Mouse (Mus musculus) MEL (cell line): ENCODE measurements around the gene Phtf1. TPM values are rescaled to one million over a fixed set of nuclear protein-coding genes. Genes with fewer than 3 reads are reported as not detected.

Source experiments
- DNase-seq: peaks from one replicate; pipeline ENCODE4 v3.0.0; 2011; ENCODE audit warnings: low read depth, low spot score
- H3K27ac ChIP-seq: 2 replicates; pipeline ENCODE4 v1.5.1; 2012; ENCODE audit warnings: low read depth, mild to moderate bottlenecking, control low read depth, low read length, moderate library complexity; ENCODE audit not compliant: control insufficient read depth
- H3K27me3 ChIP-seq, 2 experiments: fragments of 150-350 bp in 1 of 2; sonication (generic) in 1 of 2; 2 replicates each; pipeline ENCODE4 v1.6.1; 2012; ENCODE audit warnings: low read length in 2 of 2, mild to moderate bottlenecking in 2 of 2, improper control_type of control experiment in 1 of 2, moderate library complexity in 1 of 2; ENCODE audit not compliant: insufficient read depth in 2 of 2, control insufficient read depth in 1 of 2
- H3K36me3 ChIP-seq, 2 experiments: 2 replicates each; pipeline ENCODE4 v1.6.1; 2012 to 2014; ENCODE audit warnings: low read length in 2 of 2, improper control_type of control experiment in 1 of 2, inconsistent platforms in 1 of 2, mild to moderate bottlenecking in 1 of 2; ENCODE audit not compliant: insufficient read depth in 2 of 2, control insufficient read depth in 1 of 2
- H3K4me1 ChIP-seq, 2 experiments: fragments of 150-350 bp in 1 of 2; sonication (generic) in 1 of 2; 2 replicates each; pipeline ENCODE4 v1.6.1; 2012; ENCODE audit warnings: low read length in 2 of 2, improper control_type of control experiment in 1 of 2, mild to moderate bottlenecking in 1 of 2; ENCODE audit not compliant: insufficient read depth in 2 of 2, control insufficient read depth in 1 of 2
- H3K4me3 ChIP-seq, 2 experiments: fragments of 150-350 bp in 1 of 2; sonication (generic) in 1 of 2; 2 replicates each; pipeline ENCODE4 v1.5.1; 2012; ENCODE audit warnings: low read depth in 2 of 2, low read length in 2 of 2, mild to moderate bottlenecking in 2 of 2, moderate library complexity in 2 of 2, control low read depth in 1 of 2, improper control_type of control experiment in 1 of 2; ENCODE audit not compliant: control insufficient read depth in 1 of 2, insufficient read depth in 1 of 2
- H3K79me2 ChIP-seq: 2 replicates; pipeline ENCODE4 v1.6.1; 2012; ENCODE audit warnings: mild to moderate bottlenecking, low read length, moderate library complexity; ENCODE audit not compliant: control insufficient read depth, poor library complexity, insufficient read depth
- H3K9ac ChIP-seq: 2 replicates; pipeline ENCODE4 v1.6.1; 2012; ENCODE audit warnings: low read depth, mild to moderate bottlenecking, control low read depth, low read length, moderate library complexity; ENCODE audit not compliant: control insufficient read depth, poor library complexity, severe bottlenecking
- H3K9me3 ChIP-seq: fragments of 150-350 bp; sonication (generic); replicated peaks from 2 replicates; pipeline ENCODE4 v1.6.1; 2012; ENCODE audit warnings: mild to moderate bottlenecking, low read length, improper control_type of control experiment, moderate library complexity; ENCODE audit not compliant: insufficient read depth
- BHLHE40 ChIP-seq: IDR thresholded peaks from 2 replicates; pipeline ENCODE4 v1.6.1; 2012; ENCODE audit warnings: low read depth, mild to moderate bottlenecking, inconsistent platforms, low read length, improper control_type of control experiment, borderline replicate concordance
- CTCF ChIP-seq, 3 experiments: IDR thresholded peaks in 2 of 3; conservative IDR thresholded peaks in 1 of 3; 2 replicates each; pipeline ENCODE4 v1.5.1; 2011 to 2012; ENCODE audit warnings: low read length in 3 of 3, low read depth in 2 of 3, mild to moderate bottlenecking in 2 of 3, improper control_type of control experiment in 1 of 3, inconsistent platforms in 1 of 3, mixed read lengths in 1 of 3, moderate library complexity in 1 of 3; ENCODE audit not compliant: control insufficient read depth in 1 of 3, insufficient read depth in 1 of 3, poor library complexity in 1 of 3, severe bottlenecking in 1 of 3
- E2F4 ChIP-seq: IDR thresholded peaks from 2 replicates; pipeline ENCODE4 v1.6.1; 2011; ENCODE audit warnings: low read depth, low read length, improper control_type of control experiment, borderline replicate concordance
- ETS1 ChIP-seq: IDR thresholded peaks from 2 replicates; pipeline ENCODE4 v1.6.1; 2012; ENCODE audit warnings: low read depth, mild to moderate bottlenecking, inconsistent platforms, low read length, improper control_type of control experiment, moderate library complexity
- GATA1 ChIP-seq: IDR thresholded peaks from 2 replicates; pipeline ENCODE4 v1.6.1; 2011; ENCODE audit warnings: low read depth, low read length, improper control_type of control experiment
- HCFC1 ChIP-seq: IDR thresholded peaks from 2 replicates; pipeline ENCODE4 v1.6.1; 2012; ENCODE audit warnings: low read depth, mild to moderate bottlenecking, inconsistent platforms, low read length, improper control_type of control experiment, moderate library complexity
- JUND ChIP-seq: IDR thresholded peaks from 2 replicates; pipeline ENCODE4 v1.6.1; 2011; ENCODE audit warnings: low read depth, mild to moderate bottlenecking, improper control_type of control experiment, low read length
- KAT2A ChIP-seq: conservative IDR thresholded peaks from 2 replicates; pipeline ENCODE4 v1.6.1; 2012; ENCODE audit warnings: low read depth, low read length, improper control_type of control experiment, inconsistent platforms
- MAFK ChIP-seq: IDR thresholded peaks from 2 replicates; pipeline ENCODE4 v1.6.1; 2011; ENCODE audit warnings: low read depth, mild to moderate bottlenecking, low read length, improper control_type of control experiment, borderline replicate concordance
- MAX ChIP-seq: IDR thresholded peaks from 2 replicates; pipeline ENCODE4 v1.6.1; 2011; ENCODE audit warnings: low read length, improper control_type of control experiment
- MAZ ChIP-seq: IDR thresholded peaks from 2 replicates; pipeline ENCODE4 v1.6.1; 2012; ENCODE audit warnings: low read depth, mild to moderate bottlenecking, inconsistent platforms, low read length, improper control_type of control experiment
- MEF2A ChIP-seq: IDR thresholded peaks from 2 replicates; pipeline ENCODE4 v1.6.1; 2014; ENCODE audit warnings: low read depth, mild to moderate bottlenecking, inconsistent platforms, low read length, improper control_type of control experiment; ENCODE audit not compliant: poor library complexity, insufficient replicate concordance, severe bottlenecking; ENCODE audit errors: extremely low read depth
- MXI1 ChIP-seq: IDR thresholded peaks from 2 replicates; pipeline ENCODE4 v1.6.1; 2011; ENCODE audit warnings: mild to moderate bottlenecking, low read depth, low read length, improper control_type of control experiment
- MYB ChIP-seq: IDR thresholded peaks from 2 replicates; pipeline ENCODE4 v1.6.1; 2011; ENCODE audit warnings: mild to moderate bottlenecking, low read depth, low read length, improper control_type of control experiment
- MYC ChIP-seq: IDR thresholded peaks from 2 replicates; pipeline ENCODE4 v1.6.1; 2011; ENCODE audit warnings: low read depth, mild to moderate bottlenecking, low read length, improper control_type of control experiment, moderate library complexity
- NRF1 ChIP-seq: IDR thresholded peaks from 2 replicates; pipeline ENCODE4 v1.6.1; 2014; ENCODE audit warnings: low read depth, mild to moderate bottlenecking, inconsistent platforms, low read length, improper control_type of control experiment, moderate library complexity; ENCODE audit not compliant: poor library complexity, insufficient read depth, severe bottlenecking
- POLR2AphosphoS2 ChIP-seq: IDR thresholded peaks from 2 replicates; pipeline ENCODE4 v1.6.1; 2011; ENCODE audit warnings: low read length, improper control_type of control experiment
- POLR2AphosphoS5 ChIP-seq: IDR thresholded peaks from 2 replicates; pipeline ENCODE4 v1.6.1; 2012; ENCODE audit warnings: low read depth, borderline replicate concordance, mild to moderate bottlenecking, inconsistent platforms, low read length, moderate library complexity, mixed read lengths
- RAD21 ChIP-seq: IDR thresholded peaks from 2 replicates; pipeline ENCODE4 v1.6.1; 2011; ENCODE audit warnings: mild to moderate bottlenecking, low read depth, low read length, improper control_type of control experiment
- RCOR1 ChIP-seq: IDR thresholded peaks from 2 replicates; pipeline ENCODE4 v1.6.1; 2012; ENCODE audit warnings: low read depth, mild to moderate bottlenecking, inconsistent platforms, low read length, improper control_type of control experiment
- SMC3 ChIP-seq: IDR thresholded peaks from 2 replicates; pipeline ENCODE4 v1.6.1; 2011; ENCODE audit warnings: low read depth, low read length, improper control_type of control experiment
- TAL1 ChIP-seq: IDR thresholded peaks from 2 replicates; pipeline ENCODE4 v1.6.1; 2012; ENCODE audit warnings: mild to moderate bottlenecking, inconsistent platforms, low read length, moderate library complexity, mixed read lengths
- TBP ChIP-seq: IDR thresholded peaks from 2 replicates; pipeline ENCODE4 v1.8.0; 2011; ENCODE audit warnings: low read depth, low read length, improper control_type of control experiment
- UBTF ChIP-seq: IDR thresholded peaks from 2 replicates; pipeline ENCODE4 v1.6.1; 2012; ENCODE audit warnings: low read depth, mild to moderate bottlenecking, inconsistent platforms, low read length, improper control_type of control experiment, moderate library complexity, borderline replicate concordance; ENCODE audit not compliant: insufficient read depth
- ZC3H11A ChIP-seq: IDR thresholded peaks from 2 replicates; pipeline ENCODE4 v1.6.1; 2012; ENCODE audit warnings: low read depth, mild to moderate bottlenecking, inconsistent platforms, low read length, improper control_type of control experiment
- ZMIZ1 ChIP-seq: IDR thresholded peaks from 2 replicates; pipeline ENCODE4 v1.6.1; 2012; ENCODE audit warnings: low read depth, mild to moderate bottlenecking, inconsistent platforms, low read length, improper control_type of control experiment, moderate library complexity
- ZNF384 ChIP-seq: IDR thresholded peaks from 2 replicates; pipeline ENCODE4 v1.6.1; 2012; ENCODE audit warnings: low read depth, mild to moderate bottlenecking, inconsistent platforms, low read length, improper control_type of control experiment
- polyA plus RNA-seq, 2 experiments: library from polyadenylated mRNA; stranded (reverse) in 1 of 2; unstranded in 1 of 2; fragments of >175 nt in 1 of 2; fragments of >200 nt in 1 of 2; gene quantifications; 2 replicates each; pipeline versions ENCODE4 v1.2.1 to v1.2.4; 2012; ENCODE audit warnings: low replicate concordance in 2 of 2, low read depth in 1 of 2; ENCODE audit not compliant: insufficient read length in 2 of 2, insufficient read depth in 1 of 2, missing spikeins in 1 of 2
- total RNA-seq: library from RNA; depleted of rRNA; stranded (reverse); fragments of 300-350 nt; gene quantifications from 2 replicates; pipeline ENCODE4 v1.2.3, GENCODE M21; 2012

The Phtf1 gene
- total and polyA plus RNA-seq, 3 experiments = 20.0 to 23.4 TPM; not detected in 1

DNA sequence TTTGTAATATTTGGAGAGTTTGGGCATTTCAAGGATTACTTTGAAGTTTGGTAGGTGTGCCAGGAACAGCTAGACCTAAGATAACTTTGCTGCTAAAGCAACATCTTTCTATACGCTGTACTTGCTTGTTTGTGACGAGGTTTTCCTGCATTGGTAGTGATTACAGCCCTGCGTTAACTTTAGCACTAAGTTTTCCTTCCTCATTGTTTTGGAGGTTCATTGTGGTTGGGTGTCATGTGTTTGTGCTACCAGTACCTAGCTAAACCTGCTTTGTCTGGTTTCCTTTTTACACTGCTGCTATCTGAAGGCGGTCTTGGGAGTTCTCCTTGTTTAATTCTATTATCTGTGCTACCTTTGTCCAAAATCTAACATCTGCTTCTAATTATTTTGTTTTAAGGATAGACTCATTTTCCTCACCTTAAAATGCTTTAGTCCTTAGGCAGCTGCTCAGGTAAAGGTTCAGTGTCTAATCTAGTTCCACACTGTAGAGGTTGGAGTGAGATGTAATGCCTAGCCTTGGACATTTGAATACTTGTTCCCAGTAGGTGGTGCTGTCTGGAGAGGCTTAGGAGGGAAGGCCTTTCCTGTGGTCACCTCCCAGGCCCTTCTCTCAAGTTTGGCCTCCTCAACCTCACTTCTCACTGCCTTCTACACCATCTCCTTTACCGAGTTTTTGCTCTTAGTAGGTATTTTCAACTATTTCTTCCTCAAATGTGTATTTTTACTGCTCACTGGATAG is 42.2 kb downstream of the Phtf1 start:
- Histone ChIP-seq H3K4me3 (no peak overlapping the region), H3K9ac (no peak overlapping the region), H3K27ac (no peak overlapping the region), H3K79me2 (no peaks in the 10 kb centered on the region), H3K9me3 (no peaks in the 10 kb centered on the region), H3K27me3 (no peaks in the 10 kb centered on the region), H3K4me1 (no peaks in the 10 kb centered on the region), H3K36me3 (peaks cover 2 to 14% of the 10 kb centered on the region in 2 experiments; a peak in 2 of 4 replicates)
- no peak for TF ChIP-seq UBTF
- TF ChIP-seq JUND = no peak
- TF ChIP-seq NRF1 = no peak
- no peak for TF ChIP-seq RAD21
- no peak for TF ChIP-seq MEF2A
- no peak for TF ChIP-seq KAT2A
- no peak for TF ChIP-seq MYB
- no peak for TF ChIP-seq RCOR1
- no peak for TF ChIP-seq MAX
- no peak for TF ChIP-seq MXI1
- no peak for TF ChIP-seq MAFK
- no peak for TF ChIP-seq ETS1
- TF ChIP-seq MYC = no peak
- no peak for TF ChIP-seq MAZ
- DNase-seq = no peak

DNA sequence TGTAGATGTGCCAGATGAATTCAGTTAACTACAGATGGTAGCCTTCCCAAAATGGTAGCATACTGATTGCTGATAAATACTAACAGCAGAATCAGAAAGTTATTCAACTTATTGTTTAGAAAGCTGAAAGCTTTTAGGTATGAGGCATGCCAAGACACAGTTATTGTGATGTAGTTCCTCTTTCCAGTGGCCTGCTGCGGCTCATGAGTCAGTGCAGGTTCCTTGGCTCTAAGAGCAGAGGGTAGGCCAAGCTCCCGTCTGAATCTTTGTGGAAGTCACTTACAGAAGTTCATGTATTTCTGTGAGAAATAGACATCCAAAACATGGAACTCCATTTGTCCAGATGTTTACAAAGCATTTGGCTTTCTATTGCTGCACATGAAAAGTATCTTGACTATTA is 44.1 kb downstream of the Phtf1 start:
- no peak for TF ChIP-seq RAD21
- no peak for TF ChIP-seq CTCF (IDR thresholded peaks at IDR 0.05 in 2 of 3, conservative IDR thresholded peaks at IDR 0.05 in 1 of 3; ENCODE audit: control insufficient read depth in 1 of 3, insufficient read depth in 1 of 3, low read depth in 2 of 3, low read length in 3 of 3, poor library complexity in 1 of 3, severe bottlenecking in 1 of 3)
- TF ChIP-seq NRF1 = no peak
- no peak for TF ChIP-seq POLR2AphosphoS2
- no peak for TF ChIP-seq ZNF384
- TF ChIP-seq JUND = no peak
- TF ChIP-seq ZMIZ1 = no peak
- TF ChIP-seq BHLHE40 = no peak
- no peak for TF ChIP-seq HCFC1
- TF ChIP-seq POLR2AphosphoS5 = no peak
- no peak for TF ChIP-seq TAL1
- TF ChIP-seq ZC3H11A = no peak
- no peak for TF ChIP-seq TBP
- TF ChIP-seq MAZ = no peak
- no peak for TF ChIP-seq SMC3
- TF ChIP-seq GATA1 = no peak
- TF ChIP-seq E2F4 = no peak
- TF ChIP-seq, all 39 proteins: peak for 0
- H3K9me3 ChIP-seq = no peaks in the 10 kb centered on the region
- no peaks in the 10 kb centered on the region for H3K4me1 ChIP-seq
- no peak overlapping the region for H3K27ac ChIP-seq
- peaks cover 2 to 6% of the 10 kb centered on the region in 2 experiments; a peak in 2 of 4 replicates for H3K36me3 ChIP-seq
- H3K9ac ChIP-seq = no peak overlapping the region
- no peaks in the 10 kb centered on the region for H3K79me2 ChIP-seq
- H3K4me3 ChIP-seq = no peak overlapping the region
- DNase-seq = peak; percentile 65
- H3K27me3 ChIP-seq = no peaks in the 10 kb centered on the region
